Mouse (Mus musculus) C2C12 (cell line): Measurements from ENCODE around the gene Kcnq5.

Experiments used
- CEBPB ChIP-seq: IDR thresholded peaks from one replicate; pipeline ENCODE4 v1.6.1; 2011; ENCODE audit warnings: low read depth, mild to moderate bottlenecking, control low read depth, moderate library complexity
- CTCF ChIP-seq: IDR thresholded peaks from one replicate; pipeline ENCODE4 v1.5.1; 2011; ENCODE audit not compliant: control insufficient read depth, insufficient read depth, insufficient read length
- USF1 ChIP-seq: IDR thresholded peaks from one replicate; pipeline ENCODE4 v1.6.1; 2011; ENCODE audit warnings: low read depth, mild to moderate bottlenecking, control low read depth, moderate library complexity

- TF ChIP-seq CTCF (no peak), USF1 (no peak), CEBPB (no peak)
These were observed 272.8 kb downstream of the Kcnq5 start for GRCm38 (mm10) chr1:21688918-21689317.
